Mouse (Mus musculus) testis, adult 2 months (tissue): Measurements from ENCODE around the gene Gm10322. TPM values are rescaled to one million over a fixed set of nuclear protein-coding genes. Genes with fewer than 3 reads are reported as not detected.

ENCODE experiments used
- H3K27ac ChIP-seq: fragments of 200-500 bp; 2 replicates; pipeline ENCODE4 v1.5.1; 2012; ENCODE audit warnings: low read depth, low read length; ENCODE audit not compliant: control insufficient read depth, insufficient read depth
- H3K27me3 ChIP-seq: fragments of 200-500 bp; 2 replicates; pipeline ENCODE4 v1.6.1; 2012; ENCODE audit warnings: mild to moderate bottlenecking, low read length, moderate library complexity; ENCODE audit not compliant: control insufficient read depth, insufficient read depth
- H3K36me3 ChIP-seq: fragments of 200-500 bp; 2 replicates; pipeline ENCODE4 v1.6.1; 2012; ENCODE audit warnings: mild to moderate bottlenecking, low read length; ENCODE audit not compliant: control insufficient read depth, insufficient read depth
- H3K4me1 ChIP-seq: fragments of 200-500 bp; 2 replicates; pipeline ENCODE4 v1.6.1; 2012; ENCODE audit warnings: low read length; ENCODE audit not compliant: control insufficient read depth, insufficient read depth
- H3K4me3 ChIP-seq: fragments of 200-500 bp; 2 replicates; pipeline ENCODE4 v1.5.1; 2012; ENCODE audit warnings: low read depth, mild to moderate bottlenecking, low read length, moderate library complexity, mixed read lengths; ENCODE audit not compliant: control insufficient read depth
- CTCF ChIP-seq: fragments of 200-500 bp; IDR thresholded peaks from 2 replicates; pipeline ENCODE4 v1.5.1; 2012; ENCODE audit warnings: low read depth, mild to moderate bottlenecking, inconsistent platforms, low read length, moderate library complexity; ENCODE audit not compliant: control insufficient read depth, insufficient read depth, insufficient replicate concordance
- POLR2A ChIP-seq: fragments of 200-500 bp; IDR thresholded peaks from 2 replicates; pipeline ENCODE4 v1.6.1; 2012; ENCODE audit warnings: low read depth, mild to moderate bottlenecking, inconsistent platforms, low read length, moderate library complexity; ENCODE audit not compliant: control insufficient read depth
- polyA plus RNA-seq: library from polyadenylated mRNA; depleted of rRNA; stranded (reverse); fragments of >200 nt; gene quantifications from 2 replicates; pipeline ENCODE4 v1.2.3, GENCODE M21; 2012

Gene Gm10322
- polyA plus RNA-seq, 1 experiment = not detected

GRCm38 (mm10) chr10:59642659-59643377 lies 27.0 kb downstream of the Gm10322 start:
- Histone ChIP-seq H3K36me3 (no peaks in the 10 kb centered on the region), H3K4me3 (no peak overlapping the region)

GRCm38 (mm10) chr10:59643645-59644044 lies 27.8 kb downstream of the Gm10322 start:
- TF ChIP-seq POLR2A (no peak), CTCF (no peak)
- Histone ChIP-seq H3K36me3 (no peaks in the 10 kb centered on the region), H3K27me3 (no peaks in the 10 kb centered on the region), H3K27ac (no peak overlapping the region), H3K4me1 (no peaks in the 10 kb centered on the region), H3K4me3 (no peak overlapping the region)

More at GRCm38 (mm10) chr10:59642659-59643377, 27.0 kb downstream of the Gm10322 start:
- no peaks in the 10 kb centered on the region for H3K4me1 ChIP-seq
- H3K27me3 ChIP-seq = no peaks in the 10 kb centered on the region
- no peak for TF ChIP-seq CTCF
- no peak for TF ChIP-seq POLR2A
- H3K27ac ChIP-seq = no peak overlapping the region

- H3K27ac ChIP-seq = no peak overlapping the region
- H3K4me3 ChIP-seq = no peak overlapping the region
- TF ChIP-seq CTCF = no peak
- no peak for TF ChIP-seq POLR2A
- no peaks in the 10 kb centered on the region for H3K36me3 ChIP-seq
- no peaks in the 10 kb centered on the region for H3K27me3 ChIP-seq
- H3K4me1 ChIP-seq = no peaks in the 10 kb centered on the region
Observed at GRCm38 (mm10) chr10:59644710-59645109, 28.8 kb downstream of the Gm10322 start.

- H3K36me3 ChIP-seq = no peaks in the 10 kb centered on the region
- H3K27ac ChIP-seq = no peak overlapping the region
Observed at GRCm38 (mm10) chr10:59645153-59645552, 29.3 kb downstream of the Gm10322 start.

GRCm38 (mm10) chr10:59646821-59647378 lies 31.0 kb downstream of the Gm10322 start:
- H3K27ac ChIP-seq = no peak overlapping the region
- H3K4me3 ChIP-seq = no peak overlapping the region
- no peaks in the 10 kb centered on the region for H3K36me3 ChIP-seq
- H3K27me3 ChIP-seq = no peaks in the 10 kb centered on the region
- no peaks in the 10 kb centered on the region for H3K4me1 ChIP-seq
- TF ChIP-seq CTCF = no peak
- no peak for TF ChIP-seq POLR2A

More at GRCm38 (mm10) chr10:59645153-59645552, 29.3 kb downstream of the Gm10322 start:
- Histone ChIP-seq H3K4me1 (no peaks in the 10 kb centered on the region), H3K4me3 (no peak overlapping the region), H3K27me3 (no peaks in the 10 kb centered on the region)
- no peak for TF ChIP-seq CTCF
- no peak for TF ChIP-seq POLR2A

- Histone ChIP-seq H3K27ac (no peak overlapping the region), H3K36me3 (no peaks in the 10 kb centered on the region), H3K27me3 (no peaks in the 10 kb centered on the region), H3K4me1 (no peaks in the 10 kb centered on the region), H3K4me3 (no peak overlapping the region)
- no peak for TF ChIP-seq POLR2A
Observed at GRCm38 (mm10) chr10:59656799-59657198, 40.9 kb downstream of the Gm10322 start.

GRCm38 (mm10) chr10:59664765-59665164 lies 48.9 kb downstream of the Gm10322 start:
- no peak for TF ChIP-seq CTCF
- no peak for TF ChIP-seq POLR2A
- Histone ChIP-seq H3K4me1 (no peaks in the 10 kb centered on the region), H3K4me3 (no peak overlapping the region), H3K36me3 (no peaks in the 10 kb centered on the region), H3K27me3 (no peaks in the 10 kb centered on the region), H3K27ac (no peak overlapping the region)
